Mouse (Mus musculus) c-Kit-negative CD71-positive TER-119-positive erythroid progenitor cells, embryonic 14.5 days (primary cell): ENCODE measurements around the gene Cpxcr1.

ENCODE experiments used
- DNase-seq: peaks from one replicate; pipeline ENCODE4 v3.0.0-alpha.2; 2013; ENCODE audit warnings: low read depth, low spot score

Gene Cpxcr1

GRCm38 (mm10) chrX:116448644-116449043 lies at the start of gene Cpxcr1:
Cpxcr1 (plus strand) TSS chrX:116448944.
- DNase-seq: no peak
